Mouse (Mus musculus) ES-Bruce4 (cell line): ENCODE measurements around the gene Brpf3. TPM values are rescaled to one million over a fixed set of nuclear protein-coding genes. Genes with fewer than 3 reads are reported as not detected.
A peak's percentile ranks its signal among the peaks of the same experiment; 100 is the strongest.

Experiments
- H3K27ac ChIP-seq: 2 replicates; pipeline ENCODE4 v1.5.1; 2012; ENCODE audit warnings: low read length, inconsistent platforms; ENCODE audit not compliant: insufficient read depth
- H3K27me3 ChIP-seq: 2 replicates; pipeline ENCODE4 v1.6.1; 2012; ENCODE audit warnings: mild to moderate bottlenecking, low read length, inconsistent platforms; ENCODE audit not compliant: control insufficient read depth, poor library complexity, insufficient read depth, severe bottlenecking
- H3K36me3 ChIP-seq: 2 replicates; pipeline ENCODE4 v1.6.1; 2012; ENCODE audit warnings: inconsistent platforms, mild to moderate bottlenecking, low read length, moderate library complexity; ENCODE audit not compliant: control insufficient read depth, poor library complexity, insufficient read depth, severe bottlenecking
- H3K4me1 ChIP-seq: one replicate; pipeline ENCODE4 v1.8.1; 2011; ENCODE audit warnings: low read length; ENCODE audit not compliant: control insufficient read depth, insufficient read depth
- H3K4me3 ChIP-seq: 2 replicates; pipeline ENCODE4 v1.5.1; 2011; ENCODE audit warnings: low read depth, mild to moderate bottlenecking, low read length
- H3K9ac ChIP-seq: 2 replicates; pipeline ENCODE4 v1.6.1; 2012; ENCODE audit warnings: low read depth, mild to moderate bottlenecking, inconsistent platforms; ENCODE audit not compliant: poor library complexity, severe bottlenecking
- H3K9me3 ChIP-seq: replicated peaks from 2 replicates; pipeline ENCODE4 v1.6.1; 2012; ENCODE audit warnings: mild to moderate bottlenecking, low read length, inconsistent platforms; ENCODE audit not compliant: control insufficient read depth, poor library complexity, insufficient read depth, severe bottlenecking
- CTCF ChIP-seq: IDR thresholded peaks from one replicate; pipeline ENCODE4 v1.8.1; 2011; ENCODE audit warnings: low read depth, low read length
- EP300 ChIP-seq: IDR thresholded peaks from 2 replicates; pipeline ENCODE4 v1.6.1; 2011; ENCODE audit warnings: low read depth, low read length; ENCODE audit not compliant: insufficient read depth
- POLR2A ChIP-seq: IDR thresholded peaks from one replicate; pipeline ENCODE4 v1.8.1; 2011; ENCODE audit warnings: low read length; ENCODE audit not compliant: insufficient read depth
- polyA plus RNA-seq: library from polyadenylated mRNA; stranded (reverse); fragments of >200 nt; gene quantifications from 2 replicates; pipeline ENCODE4 v1.2.4, GENCODE M21; 2011; ENCODE audit warnings: low read depth; ENCODE audit not compliant: missing spikeins, insufficient read depth, insufficient read length

The Brpf3 gene
- polyA plus RNA-seq, 1 experiment, result 89.8 TPM

DNA sequence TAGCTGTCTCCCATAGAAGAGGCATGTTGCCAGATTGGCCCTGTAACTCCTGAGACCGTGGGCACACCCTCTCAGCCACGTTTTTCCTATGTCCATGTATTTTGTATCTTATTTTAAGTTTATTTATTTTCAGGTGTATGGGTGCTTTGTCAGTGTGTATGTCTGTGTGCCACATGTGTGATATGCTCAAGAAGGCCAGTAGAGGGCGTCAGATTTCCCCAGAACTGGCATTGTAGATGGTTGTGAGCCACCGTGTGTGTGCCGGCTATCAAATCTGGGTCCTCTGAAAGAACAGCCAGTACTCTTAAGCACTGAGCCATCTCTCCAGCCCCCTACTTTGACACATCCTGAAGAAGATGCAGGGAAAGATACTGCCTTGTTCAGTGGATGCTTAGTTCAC lies 69.5 kb downstream of the Brpf3 start:
- H3K4me1 ChIP-seq, result no peaks in the 10 kb centered on the region
- H3K27me3 ChIP-seq, result no peaks in the 10 kb centered on the region
- no peak overlapping the region for H3K27ac ChIP-seq
- H3K9me3 ChIP-seq, result no peaks in the 10 kb centered on the region
- H3K36me3 ChIP-seq, result no peaks in the 10 kb centered on the region
- no peak overlapping the region for H3K9ac ChIP-seq
- TF ChIP-seq POLR2A (no peak), CTCF (peak; percentile 36), EP300 (no peak)
- no peak overlapping the region for H3K4me3 ChIP-seq

DNA sequence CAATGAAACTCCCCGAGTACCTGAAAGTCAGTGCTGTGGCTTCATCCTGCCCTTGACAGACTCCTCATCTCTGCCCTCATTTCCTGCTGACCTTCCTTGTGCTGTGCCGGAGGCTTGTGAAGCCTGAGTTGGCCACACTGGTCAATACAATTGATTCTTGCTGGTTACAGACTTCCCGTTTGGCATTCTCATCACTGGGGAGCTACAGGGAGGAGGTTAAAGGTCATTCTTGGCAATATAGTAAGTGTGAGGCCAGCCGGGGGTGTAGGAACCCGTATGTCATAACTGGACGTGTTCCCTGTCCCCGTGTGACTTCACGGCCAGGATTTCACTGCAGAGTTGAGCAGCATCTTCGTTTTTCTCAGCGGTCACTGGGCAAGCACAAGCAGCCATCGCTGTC lies 70.9 kb downstream of the Brpf3 start:
- TF ChIP-seq CTCF (no peak), POLR2A (no peak), EP300 (no peak)
- H3K4me3 ChIP-seq, result no peak overlapping the region
- no peaks in the 10 kb centered on the region for H3K9me3 ChIP-seq
- no peaks in the 10 kb centered on the region for H3K36me3 ChIP-seq
- H3K27ac ChIP-seq, result no peak overlapping the region
- H3K27me3 ChIP-seq, result no peaks in the 10 kb centered on the region
- no peak overlapping the region for H3K9ac ChIP-seq
- no peaks in the 10 kb centered on the region for H3K4me1 ChIP-seq

DNA sequence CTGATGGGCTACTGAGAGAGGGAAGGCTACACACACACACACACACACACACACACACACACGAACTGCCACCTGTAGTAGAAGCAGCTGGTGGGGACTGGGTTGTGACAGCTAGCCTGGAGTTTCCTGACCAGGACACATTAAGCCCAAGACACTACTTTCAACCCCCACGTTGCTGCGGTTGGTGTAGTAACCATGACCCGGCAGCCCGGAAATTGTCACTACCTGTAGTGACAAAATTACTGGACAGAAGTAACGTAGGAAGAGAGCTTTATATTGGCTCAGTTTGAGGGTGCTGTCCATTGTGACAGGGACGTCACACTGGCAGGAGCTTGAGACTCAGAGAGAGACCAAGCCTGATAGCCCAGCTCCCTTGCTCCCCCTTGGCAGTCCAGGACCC lies 71.4 kb downstream of the Brpf3 start:
- H3K4me3 ChIP-seq, result no peak overlapping the region
- no peak overlapping the region for H3K9ac ChIP-seq
- H3K4me1 ChIP-seq, result no peaks in the 10 kb centered on the region
- TF ChIP-seq CTCF (no peak), POLR2A (no peak), EP300 (no peak)
- H3K27me3 ChIP-seq, result no peaks in the 10 kb centered on the region
- no peaks in the 10 kb centered on the region for H3K9me3 ChIP-seq
- no peaks in the 10 kb centered on the region for H3K36me3 ChIP-seq
- H3K27ac ChIP-seq, result no peak overlapping the region

DNA sequence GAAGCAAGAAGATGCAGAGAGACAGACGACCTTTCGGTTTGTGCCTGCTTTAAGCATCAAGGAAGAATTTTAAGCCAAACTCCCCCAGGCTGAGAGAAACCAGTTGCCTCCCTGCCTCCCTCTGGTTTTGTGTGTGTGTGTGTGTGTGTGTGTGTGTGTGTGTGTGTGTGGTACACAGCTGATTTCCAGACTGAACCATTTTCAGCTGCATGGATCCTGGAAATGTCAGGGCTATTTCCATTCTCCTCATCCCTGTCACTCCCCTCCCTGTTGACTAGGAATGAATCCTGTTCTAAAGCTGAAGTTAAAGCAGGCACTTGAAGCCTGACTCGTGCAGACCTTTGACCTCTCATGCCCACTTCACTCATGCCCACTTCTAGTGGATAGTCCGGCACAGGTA lies 73.3 kb downstream of the Brpf3 start:
- Histone ChIP-seq H3K4me1 (no peaks in the 10 kb centered on the region), H3K4me3 (no peak overlapping the region), H3K9me3 (no peaks in the 10 kb centered on the region), H3K27me3 (no peaks in the 10 kb centered on the region), H3K27ac (no peak overlapping the region), H3K9ac (no peak overlapping the region), H3K36me3 (no peaks in the 10 kb centered on the region)
- no peak for TF ChIP-seq EP300
- no peak for TF ChIP-seq POLR2A
- no peak for TF ChIP-seq CTCF

DNA sequence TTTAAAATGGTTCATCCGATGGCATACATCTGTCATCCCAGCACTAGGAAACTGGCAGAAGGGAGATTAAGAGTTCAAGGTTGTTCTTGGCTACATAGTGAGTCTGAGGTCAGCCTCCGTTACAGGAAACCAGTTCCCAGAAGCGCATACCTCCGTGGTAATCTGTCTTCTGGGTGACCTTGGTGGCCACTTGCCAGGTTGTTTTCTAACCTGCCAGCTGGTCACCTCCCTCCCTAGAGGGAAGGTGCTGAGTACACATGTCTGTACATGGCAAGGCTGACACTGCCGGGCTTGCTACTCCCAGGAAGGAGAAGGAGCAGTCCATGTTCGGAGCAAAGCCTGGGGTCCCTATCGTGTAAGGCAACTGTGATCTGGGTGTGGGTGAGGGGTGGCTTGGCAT lies 73.9 kb downstream of the Brpf3 start:
- H3K9me3 ChIP-seq, result no peaks in the 10 kb centered on the region
- TF ChIP-seq CTCF (no peak), EP300 (no peak), POLR2A (no peak)
- no peaks in the 10 kb centered on the region for H3K4me1 ChIP-seq
- H3K27me3 ChIP-seq, result no peaks in the 10 kb centered on the region
- no peaks in the 10 kb centered on the region for H3K36me3 ChIP-seq
- no peak overlapping the region for H3K4me3 ChIP-seq
- H3K9ac ChIP-seq, result no peak overlapping the region
- no peak overlapping the region for H3K27ac ChIP-seq

DNA sequence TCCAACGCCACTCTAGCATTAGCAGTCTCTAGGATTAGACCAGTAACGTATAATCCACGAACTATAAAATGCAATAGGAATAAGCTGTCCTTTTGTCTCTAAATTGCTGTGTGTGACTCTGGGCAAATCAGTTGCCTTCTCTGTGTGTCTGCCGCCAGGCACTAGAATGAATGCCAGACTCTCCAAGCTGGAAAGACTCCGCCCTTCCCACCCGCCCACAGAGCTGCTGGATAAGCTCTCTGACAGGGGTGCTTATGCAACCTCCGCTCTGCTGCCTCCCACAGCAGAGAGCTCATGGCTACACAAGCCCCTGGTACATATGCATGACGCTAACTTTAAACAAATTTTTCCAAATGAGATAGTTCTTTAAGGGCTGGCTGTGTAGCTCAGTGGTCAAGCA lies 74.4 kb downstream of the Brpf3 start:
- TF ChIP-seq POLR2A (no peak), CTCF (no peak), EP300 (no peak)
- no peak overlapping the region for H3K27ac ChIP-seq

More for the DNA sequence above, 74.4 kb downstream of the Brpf3 start:
- Histone ChIP-seq H3K9me3 (no peaks in the 10 kb centered on the region), H3K27me3 (no peaks in the 10 kb centered on the region), H3K9ac (no peak overlapping the region), H3K36me3 (no peaks in the 10 kb centered on the region), H3K4me3 (no peak overlapping the region), H3K4me1 (peaks cover 2% of the 10 kb centered on the region)
